Mouse (Mus musculus): Measurements from ENCODE around the gene Ank. TPM values are rescaled to one million over a fixed set of nuclear protein-coding genes. Genes with fewer than 3 reads are reported as not detected.
A peak's percentile ranks its signal among the peaks of the same experiment; 100 is the strongest.
"Not testable (repeated sequence)": the region's sequence is repeated elsewhere in the genome, so short reads cannot be mapped to it uniquely, and the experiment has no call there.

Ank gene
- polyA plus RNA-seq, 1 experiment: 20.7 TPM

- no peak for TF ChIP-seq CTCF (IDR thresholded peaks at IDR 0.05; ENCODE audit: control insufficient read depth, insufficient read depth, low read length)
- TF ChIP-seq POLR2A (IDR thresholded peaks at IDR 0.05; ENCODE audit: borderline replicate concordance, control insufficient read depth, low read depth, low read length): no peak
- no peak overlapping the region for H3K4me3 ChIP-seq (replicated peaks; ENCODE audit: control insufficient read depth, low read depth, low read length)
- 81% methylated on average over 12 of the region's 12 CpGs for WGBS
- H3K27ac ChIP-seq (ENCODE audit: control insufficient read depth, insufficient read depth, low read depth, low read length, poor library complexity): no peak overlapping the region
- no peaks in the 10 kb centered on the region for H3K4me1 ChIP-seq (ENCODE audit: control insufficient read depth, insufficient read depth, low read length)
Measured at GRCm38 (mm10) chr15:27461336-27462245, 4.9 kb upstream of the Ank start.

- TF ChIP-seq POLR2A (IDR thresholded peaks at IDR 0.05; ENCODE audit: borderline replicate concordance, control insufficient read depth, low read depth, low read length): no peak
- TF ChIP-seq CTCF (IDR thresholded peaks at IDR 0.05; ENCODE audit: control insufficient read depth, insufficient read depth, low read length): no peak
- Histone ChIP-seq H3K4me3 (replicated peaks; ENCODE audit: control insufficient read depth, low read depth, low read length) (no peak overlapping the region), H3K27ac (ENCODE audit: control insufficient read depth, insufficient read depth, low read depth, low read length, poor library complexity) (no peak overlapping the region), H3K4me1 (ENCODE audit: control insufficient read depth, insufficient read depth, low read length) (no peaks in the 10 kb centered on the region)
- WGBS: 91% methylated on average over 13 of the region's 13 CpGs
Measured at GRCm38 (mm10) chr15:27463876-27464275, 2.6 kb upstream of the Ank start.

DNA sequence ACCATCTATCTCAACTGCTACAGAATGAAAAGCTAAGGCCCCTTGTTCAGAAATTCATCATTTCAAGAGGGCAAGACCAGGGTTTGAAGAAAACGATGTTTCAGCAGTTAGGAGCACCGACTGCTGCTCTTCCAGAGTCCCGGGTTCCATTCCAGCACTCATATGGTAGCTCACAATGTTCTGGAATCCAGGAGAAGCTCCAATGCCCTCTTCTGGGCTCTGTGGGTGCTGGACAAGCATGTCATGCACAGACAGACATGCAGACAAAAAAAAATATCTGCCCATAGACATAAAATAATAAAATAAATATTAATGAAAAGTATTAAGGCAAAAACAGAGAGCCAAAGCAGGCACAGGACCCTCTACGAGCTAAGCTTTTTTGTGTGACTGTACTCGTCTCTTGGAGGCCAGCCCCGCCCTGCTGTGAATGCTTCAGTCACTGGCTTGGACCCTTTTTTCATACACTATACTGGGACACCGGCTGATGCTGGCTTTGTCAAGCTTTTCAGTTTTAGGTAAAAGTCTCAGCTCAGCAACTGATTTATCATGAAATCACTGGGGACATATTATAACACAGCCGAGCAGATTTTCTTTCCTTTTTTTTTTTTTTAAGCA is 979 bp upstream of the Ank start:
- 45% methylated on average over 8 of the region's 8 CpGs for WGBS
- Histone ChIP-seq H3K4me1 (ENCODE audit: control insufficient read depth, insufficient read depth, low read length) (no peaks in the 10 kb centered on the region), H3K27ac (ENCODE audit: control insufficient read depth, insufficient read depth, low read depth, low read length, poor library complexity) (no peak overlapping the region), H3K4me3 (replicated peaks; ENCODE audit: control insufficient read depth, low read depth, low read length) (no peak overlapping the region)
- TF ChIP-seq POLR2A (IDR thresholded peaks at IDR 0.05; ENCODE audit: borderline replicate concordance, control insufficient read depth, low read depth, low read length): no peak
- no peak for TF ChIP-seq CTCF (IDR thresholded peaks at IDR 0.05; ENCODE audit: control insufficient read depth, insufficient read depth, low read length)

- under 1% methylated on average over 25 of the region's 25 CpGs for WGBS
- TF ChIP-seq CTCF (IDR thresholded peaks at IDR 0.05; ENCODE audit: control insufficient read depth, insufficient read depth, low read length): no peak
Measured at GRCm38 (mm10) chr15:27467081-27467491, 609 bp downstream of the Ank start.

DNA sequence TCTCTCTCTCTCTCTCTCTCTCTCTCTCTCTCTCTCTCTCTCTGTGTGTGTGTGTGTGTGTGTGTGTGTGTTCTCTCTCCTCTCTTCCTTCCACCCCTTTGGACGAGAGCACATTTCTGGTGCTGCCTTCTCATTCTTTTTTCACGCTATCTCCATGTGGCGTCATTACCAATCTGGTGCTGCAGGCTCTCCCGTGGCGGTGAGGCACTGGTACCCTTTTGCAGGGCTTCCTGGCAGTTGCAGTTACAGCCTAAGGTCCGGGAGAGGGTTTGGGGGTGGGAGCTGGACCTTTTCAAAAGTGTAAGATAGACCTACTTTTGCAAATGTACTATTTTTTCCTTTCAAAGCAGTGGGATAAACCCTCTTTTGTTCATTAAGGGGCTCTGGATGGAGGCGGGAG is 1.2 kb downstream of the Ank start:
- peak overlapping the region; percentile 82 for H3K4me3 ChIP-seq (replicated peaks; ENCODE audit: control insufficient read depth, low read depth, low read length)
- no peaks in the 10 kb centered on the region for H3K4me1 ChIP-seq (ENCODE audit: control insufficient read depth, insufficient read depth, low read length)
- no peak overlapping the region for H3K27ac ChIP-seq (ENCODE audit: control insufficient read depth, insufficient read depth, low read depth, low read length, poor library complexity)
- no peak for TF ChIP-seq CTCF (IDR thresholded peaks at IDR 0.05; ENCODE audit: control insufficient read depth, insufficient read depth, low read length)
- no peak for TF ChIP-seq POLR2A (IDR thresholded peaks at IDR 0.05; ENCODE audit: borderline replicate concordance, control insufficient read depth, low read depth, low read length)
- WGBS: 17% methylated on average over 7 of the region's 7 CpGs

More at GRCm38 (mm10) chr15:27467081-27467491, 609 bp downstream of the Ank start:
- Histone ChIP-seq H3K4me3 (replicated peaks; ENCODE audit: control insufficient read depth, low read depth, low read length) (peak overlapping the region; percentile 82), H3K27ac (ENCODE audit: control insufficient read depth, insufficient read depth, low read depth, low read length, poor library complexity) (peak overlapping the region; percentile 88), H3K4me1 (ENCODE audit: control insufficient read depth, insufficient read depth, low read length) (no peaks in the 10 kb centered on the region)

DNA sequence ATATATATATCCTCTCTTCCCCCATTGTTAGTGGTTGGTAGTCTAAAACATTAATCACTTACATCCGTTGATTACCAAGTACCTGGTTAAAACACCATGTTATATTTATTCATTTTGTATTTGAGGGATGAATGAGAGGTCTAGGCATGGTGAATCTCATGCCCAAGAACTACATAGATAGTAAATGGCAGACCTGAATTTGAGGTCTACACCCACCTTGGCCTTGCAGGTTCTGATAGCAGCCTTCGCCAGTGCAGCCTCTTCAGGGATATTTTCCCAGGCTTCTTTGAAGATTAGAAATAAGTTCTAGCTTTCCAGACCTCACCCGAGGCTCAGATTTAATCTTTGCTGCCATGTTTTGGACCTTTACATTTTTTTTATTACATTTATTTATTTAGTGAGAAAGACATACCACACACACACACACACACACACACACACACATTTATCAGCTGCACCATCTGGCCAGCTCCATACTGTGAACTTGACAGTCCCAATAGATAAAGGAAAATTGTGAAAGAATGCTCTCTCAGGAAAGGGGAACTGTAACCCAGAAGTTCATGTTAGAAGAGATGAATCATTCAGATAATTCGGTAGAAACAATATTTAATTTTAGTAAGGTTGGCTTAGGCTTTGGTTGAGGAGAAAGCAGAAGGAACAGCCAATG is 2.5 kb downstream of the Ank start:
- WGBS: 31% methylated on average over 4 of the region's 4 CpGs
- TF ChIP-seq CTCF (IDR thresholded peaks at IDR 0.05; ENCODE audit: control insufficient read depth, insufficient read depth, low read length) (no peak), POLR2A (IDR thresholded peaks at IDR 0.05; ENCODE audit: borderline replicate concordance, control insufficient read depth, low read depth, low read length) (no peak)
- H3K4me3 ChIP-seq (replicated peaks; ENCODE audit: control insufficient read depth, low read depth, low read length): no peak overlapping the region
- no peaks in the 10 kb centered on the region for H3K4me1 ChIP-seq (ENCODE audit: control insufficient read depth, insufficient read depth, low read length)
- no peak overlapping the region for H3K27ac ChIP-seq (ENCODE audit: control insufficient read depth, insufficient read depth, low read depth, low read length, poor library complexity)

GRCm38 (mm10) chr15:27470346-27470745 is 3.9 kb downstream of the Ank start:
- H3K27ac ChIP-seq (ENCODE audit: control insufficient read depth, insufficient read depth, low read depth, low read length, poor library complexity); H3K4me3 ChIP-seq (replicated peaks; ENCODE audit: control insufficient read depth, low read depth, low read length); H3K4me1 ChIP-seq (ENCODE audit: control insufficient read depth, insufficient read depth, low read length): not testable (repeated sequence)
- WGBS: 73% methylated on average over 3 of the region's 3 CpGs

DNA sequence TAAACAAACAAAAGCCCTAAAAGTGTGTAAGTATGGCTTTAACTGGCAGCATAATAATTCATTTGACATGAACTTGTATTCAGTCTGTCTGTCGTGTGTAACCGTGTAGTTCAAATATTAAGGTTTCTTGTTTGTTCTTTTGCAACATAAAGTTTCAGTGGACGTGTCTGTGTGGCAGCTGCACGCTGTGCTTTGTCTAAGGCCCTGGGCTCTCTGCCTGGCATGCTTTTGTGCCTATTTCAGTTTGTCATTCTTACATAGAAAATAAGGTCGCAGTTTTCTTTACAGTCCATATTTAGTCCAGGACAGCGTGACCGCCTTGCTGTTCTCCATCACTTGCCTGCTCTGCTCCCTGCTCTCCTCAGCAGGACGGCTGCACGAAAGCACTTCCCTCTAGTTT is 5.8 kb downstream of the Ank start:
- Histone ChIP-seq H3K27ac (ENCODE audit: control insufficient read depth, insufficient read depth, low read depth, low read length, poor library complexity) (no peak overlapping the region), H3K4me3 (replicated peaks; ENCODE audit: control insufficient read depth, low read depth, low read length) (no peak overlapping the region), H3K4me1 (ENCODE audit: control insufficient read depth, insufficient read depth, low read length) (no peaks in the 10 kb centered on the region; the same call in 1 of the 2 replicates)
- WGBS: 94% methylated on average over 9 of the region's 9 CpGs
- TF ChIP-seq CTCF (IDR thresholded peaks at IDR 0.05; ENCODE audit: control insufficient read depth, insufficient read depth, low read length) (no peak), POLR2A (IDR thresholded peaks at IDR 0.05; ENCODE audit: borderline replicate concordance, control insufficient read depth, low read depth, low read length) (no peak)
